Mouse (Mus musculus): ENCODE data around the gene Ccl6. TPM values are rescaled to one million over a fixed set of nuclear protein-coding genes. Genes with fewer than 3 reads are reported as not detected.

Gene Ccl6
- polyA plus RNA-seq, 1 experiment = 2.8 TPM

GRCm38 (mm10) chr11:83630630-83631029, 37.7 kb upstream of the Ccl6 start:
- Histone ChIP-seq H3K4me3 (ENCODE audit: insufficient read depth, low read length) (no peak overlapping the region), H3K4me1 (ENCODE audit: control insufficient read depth, insufficient read depth, low read length) (peaks cover 2% of the 10 kb centered on the region), H3K27ac (ENCODE audit: insufficient read depth, low read length) (no peak overlapping the region)
- TF ChIP-seq POLR2A (IDR thresholded peaks at IDR 0.05; ENCODE audit: extremely low read depth, insufficient read depth, low read length) (no peak), CTCF (IDR thresholded peaks at IDR 0.05; ENCODE audit: extremely low read depth, insufficient read depth, low read length) (no peak)

- no peak overlapping the region for H3K27ac ChIP-seq (ENCODE audit: insufficient read depth, low read length)
- no peaks in the 10 kb centered on the region for H3K4me1 ChIP-seq (ENCODE audit: control insufficient read depth, insufficient read depth, low read length)
- TF ChIP-seq POLR2A (IDR thresholded peaks at IDR 0.05; ENCODE audit: extremely low read depth, insufficient read depth, low read length) (no peak), CTCF (IDR thresholded peaks at IDR 0.05; ENCODE audit: extremely low read depth, insufficient read depth, low read length) (no peak)
- no peak overlapping the region for H3K4me3 ChIP-seq (ENCODE audit: insufficient read depth, low read length)
Observed at GRCm38 (mm10) chr11:83628808-83629207, 35.9 kb upstream of the Ccl6 start.

DNA sequence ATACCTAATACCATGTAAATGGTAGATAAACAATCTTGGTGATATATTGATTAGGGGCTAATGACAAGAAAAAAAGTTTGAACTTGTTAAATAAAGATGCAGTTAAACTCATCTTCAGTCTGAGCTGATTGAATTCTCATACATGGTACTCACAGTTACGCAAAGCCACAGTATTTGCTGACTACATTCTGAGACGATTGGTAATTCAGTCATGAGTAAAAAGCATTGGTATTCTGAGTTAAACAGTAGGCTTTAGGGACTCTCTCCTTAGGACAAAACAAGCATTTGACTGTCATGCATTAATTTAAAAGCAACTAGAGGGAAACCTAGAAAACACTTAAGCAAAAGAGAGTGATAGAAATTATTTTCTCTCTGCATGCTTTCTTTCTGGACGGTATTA, 30.7 kb upstream of the Ccl6 start:
- Histone ChIP-seq H3K4me3 (ENCODE audit: insufficient read depth, low read length) (no peak overlapping the region), H3K27ac (ENCODE audit: insufficient read depth, low read length) (no peak overlapping the region), H3K4me1 (ENCODE audit: control insufficient read depth, insufficient read depth, low read length) (no peaks in the 10 kb centered on the region)
- no peak for TF ChIP-seq POLR2A (IDR thresholded peaks at IDR 0.05; ENCODE audit: extremely low read depth, insufficient read depth, low read length)
- TF ChIP-seq CTCF (IDR thresholded peaks at IDR 0.05; ENCODE audit: extremely low read depth, insufficient read depth, low read length) = no peak

DNA sequence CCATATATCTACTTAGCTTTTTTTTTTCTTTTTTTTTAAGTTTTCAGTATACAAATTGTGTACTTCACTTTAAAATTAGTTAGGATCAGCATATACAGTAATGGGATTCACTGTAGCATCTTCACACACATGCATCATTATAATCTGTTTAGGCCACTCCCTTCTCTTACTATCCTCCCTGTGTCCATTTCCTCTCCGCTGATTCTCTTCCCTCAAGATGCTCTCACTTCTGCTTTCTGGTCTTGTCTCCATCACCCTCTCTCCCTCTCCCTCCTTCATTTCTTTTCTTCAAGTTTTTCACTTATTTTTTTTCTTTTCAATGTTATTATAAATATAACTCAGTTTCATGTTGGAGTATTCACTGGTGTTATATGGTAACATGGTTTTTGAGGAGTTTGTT, 26.1 kb upstream of the Ccl6 start:
- Histone ChIP-seq H3K27ac (ENCODE audit: insufficient read depth, low read length) (no peak overlapping the region), H3K4me3 (ENCODE audit: insufficient read depth, low read length) (no peak overlapping the region), H3K4me1 (ENCODE audit: control insufficient read depth, insufficient read depth, low read length) (no peaks in the 10 kb centered on the region)
- TF ChIP-seq CTCF (IDR thresholded peaks at IDR 0.05; ENCODE audit: extremely low read depth, insufficient read depth, low read length) (no peak), POLR2A (IDR thresholded peaks at IDR 0.05; ENCODE audit: extremely low read depth, insufficient read depth, low read length) (no peak)

GRCm38 (mm10) chr11:83618238-83618637, 25.4 kb upstream of the Ccl6 start:
- H3K4me3 ChIP-seq (ENCODE audit: insufficient read depth, low read length) = no peak overlapping the region
- no peaks in the 10 kb centered on the region for H3K4me1 ChIP-seq (ENCODE audit: control insufficient read depth, insufficient read depth, low read length)
- TF ChIP-seq CTCF (IDR thresholded peaks at IDR 0.05; ENCODE audit: extremely low read depth, insufficient read depth, low read length) (no peak), POLR2A (IDR thresholded peaks at IDR 0.05; ENCODE audit: extremely low read depth, insufficient read depth, low read length) (no peak)
- H3K27ac ChIP-seq (ENCODE audit: insufficient read depth, low read length) = no peak overlapping the region

- H3K4me1 ChIP-seq (ENCODE audit: control insufficient read depth, insufficient read depth, low read length) = no peaks in the 10 kb centered on the region
- H3K4me3 ChIP-seq (ENCODE audit: insufficient read depth, low read length) = no peak overlapping the region
- TF ChIP-seq POLR2A (IDR thresholded peaks at IDR 0.05; ENCODE audit: extremely low read depth, insufficient read depth, low read length) (no peak), CTCF (IDR thresholded peaks at IDR 0.05; ENCODE audit: extremely low read depth, insufficient read depth, low read length) (no peak)
- no peak overlapping the region for H3K27ac ChIP-seq (ENCODE audit: insufficient read depth, low read length)
Observed at GRCm38 (mm10) chr11:83616586-83616985, 23.7 kb upstream of the Ccl6 start.

GRCm38 (mm10) chr11:83610900-83611299, 18.0 kb upstream of the Ccl6 start:
- no peak for TF ChIP-seq CTCF (IDR thresholded peaks at IDR 0.05; ENCODE audit: extremely low read depth, insufficient read depth, low read length)
- TF ChIP-seq POLR2A (IDR thresholded peaks at IDR 0.05; ENCODE audit: extremely low read depth, insufficient read depth, low read length) = no peak
- Histone ChIP-seq H3K27ac (ENCODE audit: insufficient read depth, low read length) (no peak overlapping the region), H3K4me3 (ENCODE audit: insufficient read depth, low read length) (no peak overlapping the region), H3K4me1 (ENCODE audit: control insufficient read depth, insufficient read depth, low read length) (no peaks in the 10 kb centered on the region)

DNA sequence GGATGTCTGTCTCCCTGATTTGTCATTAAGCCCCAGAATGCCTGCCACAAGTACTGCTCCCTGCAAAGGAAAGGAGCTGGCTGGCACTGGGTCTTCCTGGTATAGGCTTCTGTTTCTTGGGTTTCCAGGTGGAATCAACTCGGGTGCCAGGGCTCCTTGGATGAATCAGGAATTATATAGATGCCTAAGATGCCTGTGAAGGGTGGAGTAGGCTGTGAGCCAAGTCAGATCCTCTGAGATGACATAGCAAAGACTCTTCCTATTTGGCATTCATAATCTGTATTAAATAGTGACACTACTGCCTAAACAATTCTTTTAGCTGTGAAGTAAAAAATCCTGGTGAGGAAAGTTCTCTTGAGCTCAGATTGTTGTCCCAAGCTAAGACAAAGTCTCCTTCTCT, 13.5 kb upstream of the Ccl6 start:
- no peak overlapping the region for H3K4me3 ChIP-seq (ENCODE audit: insufficient read depth, low read length)
- TF ChIP-seq POLR2A (IDR thresholded peaks at IDR 0.05; ENCODE audit: extremely low read depth, insufficient read depth, low read length) = no peak
- TF ChIP-seq CTCF (IDR thresholded peaks at IDR 0.05; ENCODE audit: extremely low read depth, insufficient read depth, low read length) = no peak
- H3K27ac ChIP-seq (ENCODE audit: insufficient read depth, low read length) = no peak overlapping the region
- H3K4me1 ChIP-seq (ENCODE audit: control insufficient read depth, insufficient read depth, low read length) = no peaks in the 10 kb centered on the region

DNA sequence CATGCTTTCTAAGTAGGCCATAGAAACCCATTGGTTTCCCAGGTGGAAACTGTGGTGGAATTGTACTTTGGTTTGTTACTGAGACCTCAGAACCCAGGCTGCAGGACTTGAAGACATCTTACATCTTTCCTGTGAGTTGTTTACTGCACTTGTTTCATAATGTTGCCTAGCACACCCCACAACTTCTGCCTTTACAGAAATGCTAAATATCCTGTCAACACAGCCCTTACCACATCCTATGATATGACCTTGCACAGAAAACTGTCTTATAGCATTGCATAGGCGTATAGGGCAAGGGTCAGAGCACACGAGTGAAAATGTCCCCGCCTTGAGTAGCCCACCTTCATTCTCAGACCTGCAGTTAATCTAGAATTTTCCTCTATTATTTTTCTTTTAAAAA, 12.6 kb upstream of the Ccl6 start:
- H3K4me1 ChIP-seq (ENCODE audit: control insufficient read depth, insufficient read depth, low read length) = no peaks in the 10 kb centered on the region
- no peak for TF ChIP-seq CTCF (IDR thresholded peaks at IDR 0.05; ENCODE audit: extremely low read depth, insufficient read depth, low read length)
- no peak for TF ChIP-seq POLR2A (IDR thresholded peaks at IDR 0.05; ENCODE audit: extremely low read depth, insufficient read depth, low read length)
- H3K27ac ChIP-seq (ENCODE audit: insufficient read depth, low read length) = no peak overlapping the region
- H3K4me3 ChIP-seq (ENCODE audit: insufficient read depth, low read length) = no peak overlapping the region

GRCm38 (mm10) chr11:83604698-83605097, 11.8 kb upstream of the Ccl6 start:
- Histone ChIP-seq H3K4me1 (ENCODE audit: control insufficient read depth, insufficient read depth, low read length) (no peaks in the 10 kb centered on the region), H3K27ac (ENCODE audit: insufficient read depth, low read length) (no peak overlapping the region), H3K4me3 (ENCODE audit: insufficient read depth, low read length) (no peak overlapping the region)
- TF ChIP-seq CTCF (IDR thresholded peaks at IDR 0.05; ENCODE audit: extremely low read depth, insufficient read depth, low read length) (no peak), POLR2A (IDR thresholded peaks at IDR 0.05; ENCODE audit: extremely low read depth, insufficient read depth, low read length) (no peak)

- Histone ChIP-seq H3K4me3 (ENCODE audit: insufficient read depth, low read length) (no peak overlapping the region), H3K4me1 (ENCODE audit: control insufficient read depth, insufficient read depth, low read length) (no peaks in the 10 kb centered on the region)
- TF ChIP-seq POLR2A (IDR thresholded peaks at IDR 0.05; ENCODE audit: extremely low read depth, insufficient read depth, low read length) (no peak), CTCF (IDR thresholded peaks at IDR 0.05; ENCODE audit: extremely low read depth, insufficient read depth, low read length) (no peak)
Observed at GRCm38 (mm10) chr11:83603399-83603798, 10.5 kb upstream of the Ccl6 start.

More at GRCm38 (mm10) chr11:83603399-83603798, 10.5 kb upstream of the Ccl6 start:
- H3K27ac ChIP-seq (ENCODE audit: insufficient read depth, low read length) = no peak overlapping the region

Data from cortical plate, adult 2 months (tissue).